Mouse (Mus musculus) megakaryocyte, adult 5-6 weeks (primary cell): ENCODE measurements around the gene Cckbr. TPM values are rescaled to one million over a fixed set of nuclear protein-coding genes. Genes with fewer than 3 reads are reported as not detected.

Experiments used
- ATAC-seq: 2 replicates; pipeline ENCODE4 v1.8.0; 2016; ENCODE audit warnings: mild to moderate bottlenecking, inconsistent platforms; ENCODE audit not compliant: poor library complexity, severe bottlenecking
- total RNA-seq, 2 experiments: library from RNA; stranded (forward) in 1 of 2; stranded (reverse) in 1 of 2; fragments of 153-499, 151-499 nt in 1 of 2; fragments of 221-1000, 200-1000 nt in 1 of 2; gene quantifications; 2 replicates each; pipeline versions ENCODE4 v1.2.3 to v1.2.4; 2015 to 2017

Gene Cckbr
- total RNA-seq, 2 experiments from 2014 or later: not detected

DNA sequence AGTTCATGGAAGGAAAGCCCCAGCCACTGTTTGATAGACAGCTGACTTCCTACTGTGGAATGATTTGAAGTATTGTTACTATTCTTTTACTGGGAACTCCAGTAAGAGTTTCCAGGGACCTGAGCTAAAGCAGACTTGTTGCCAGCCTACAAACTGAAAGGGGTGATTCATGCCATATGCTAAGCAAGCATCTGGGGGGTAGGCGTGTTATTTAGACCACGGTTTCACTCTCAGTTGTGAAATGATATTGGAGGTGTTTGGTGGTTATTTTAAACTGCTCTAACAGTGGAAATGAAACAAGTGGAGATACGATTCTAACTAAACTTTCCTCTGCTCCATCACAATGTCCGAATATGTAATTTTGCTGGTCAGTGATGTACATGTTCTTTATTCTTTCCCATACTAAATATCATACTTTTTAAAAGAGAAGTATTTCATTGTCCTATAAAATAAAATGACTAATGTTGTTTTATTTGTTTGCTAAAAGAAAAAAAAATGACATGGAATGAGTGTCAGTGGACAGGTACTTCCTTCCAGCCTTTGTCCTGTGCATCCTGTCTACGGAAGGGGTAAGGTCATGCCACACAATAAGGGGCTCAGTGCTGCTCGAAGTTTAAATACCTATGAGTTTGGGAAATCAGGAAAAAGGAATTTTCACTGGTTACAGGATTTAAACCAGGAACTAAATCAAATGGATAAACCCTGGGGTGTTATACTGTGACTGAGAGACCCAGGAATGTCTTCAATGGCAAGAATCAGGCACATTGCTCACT lies 61.8 kb downstream of the Cckbr start:
- ATAC-seq: no peak

DNA sequence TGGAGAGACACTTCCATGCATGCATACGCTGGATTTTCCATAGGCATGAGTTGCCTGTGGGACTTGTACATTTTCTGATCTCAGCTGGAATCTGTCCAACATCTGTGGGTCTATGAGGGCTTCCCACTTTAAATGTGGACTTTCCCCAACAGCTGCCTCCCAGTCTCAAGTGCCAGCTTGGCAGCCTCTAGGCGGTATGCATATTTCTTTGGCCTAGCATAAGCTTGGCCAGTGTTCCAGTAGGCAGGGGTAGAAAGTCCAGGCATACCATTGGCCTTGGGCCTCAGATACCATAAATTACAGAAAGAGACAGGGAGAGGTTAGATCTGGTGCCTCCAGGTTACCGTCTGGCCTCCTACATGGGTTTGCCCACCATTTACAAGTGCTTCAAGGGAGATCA lies 72.3 kb downstream of the Cckbr start:
- ATAC-seq: no peak

DNA sequence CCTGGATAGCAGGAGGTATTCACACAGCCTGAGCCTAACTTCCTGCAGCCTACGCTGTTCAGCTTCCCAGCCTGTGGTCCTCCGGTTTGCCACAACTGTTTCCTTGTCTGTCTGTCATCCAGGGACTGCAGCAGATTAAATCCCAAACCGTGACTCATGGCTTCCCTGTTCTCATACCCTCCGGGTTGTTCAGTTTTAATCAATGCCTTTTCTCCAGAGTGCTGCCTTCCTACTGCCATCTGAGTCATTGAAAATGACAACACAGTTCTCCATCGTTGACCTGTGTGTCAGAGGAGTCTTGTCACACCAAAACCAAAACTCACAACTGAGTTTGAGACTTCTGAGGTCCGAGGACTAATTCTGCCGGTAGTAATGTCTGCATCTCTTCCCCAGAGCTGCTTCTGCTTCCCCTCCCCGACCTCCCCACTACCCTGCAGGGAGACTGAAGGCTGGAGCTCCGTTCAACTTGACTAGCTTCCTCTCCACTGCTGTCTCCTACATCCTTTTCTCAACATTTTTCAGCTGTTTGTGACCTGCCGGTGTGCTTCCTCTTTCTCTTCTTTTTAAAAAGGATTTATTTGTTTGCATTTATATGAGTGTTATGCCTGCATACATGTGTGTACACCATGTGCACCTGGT lies 73.4 kb downstream of the Cckbr start:
- ATAC-seq: no peak

DNA sequence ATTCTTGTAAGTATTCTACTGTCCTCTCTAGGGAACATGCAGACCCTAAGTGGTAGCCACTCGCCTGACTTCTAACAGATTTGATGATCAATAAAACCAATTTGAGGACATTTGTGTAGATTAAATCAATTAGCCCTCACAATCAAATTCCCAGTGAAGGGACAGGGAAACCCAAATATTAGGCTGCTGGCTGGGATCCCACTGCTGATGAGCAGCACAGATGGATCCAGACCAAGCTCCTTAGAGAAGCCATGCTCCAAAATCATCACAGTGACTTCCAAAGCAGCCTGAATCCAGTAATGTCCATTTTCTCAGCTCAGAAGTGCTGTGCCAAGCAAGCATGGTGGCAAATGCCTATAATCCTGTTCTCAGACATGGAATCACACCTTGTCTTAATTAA lies 74.1 kb downstream of the Cckbr start:
- no peak for ATAC-seq

DNA sequence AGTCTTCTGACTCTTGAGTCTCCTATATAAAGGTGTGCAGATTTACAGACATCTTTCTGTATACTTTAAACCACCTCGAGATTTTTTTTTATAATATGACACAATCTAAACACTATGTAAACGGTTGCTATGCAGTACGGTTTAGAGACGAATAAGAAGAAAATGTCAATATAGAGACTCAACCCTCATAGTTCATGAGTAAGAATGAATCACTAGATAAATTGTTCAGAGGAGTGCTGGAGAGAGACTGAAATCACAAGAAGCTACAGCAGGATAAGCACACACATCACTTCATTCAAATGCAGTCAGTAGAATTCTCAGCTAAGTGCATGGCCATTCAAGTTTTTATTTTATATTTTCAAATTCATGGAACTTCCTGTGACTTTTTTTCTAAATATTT lies 76.5 kb downstream of the Cckbr start:
- no peak for ATAC-seq

DNA sequence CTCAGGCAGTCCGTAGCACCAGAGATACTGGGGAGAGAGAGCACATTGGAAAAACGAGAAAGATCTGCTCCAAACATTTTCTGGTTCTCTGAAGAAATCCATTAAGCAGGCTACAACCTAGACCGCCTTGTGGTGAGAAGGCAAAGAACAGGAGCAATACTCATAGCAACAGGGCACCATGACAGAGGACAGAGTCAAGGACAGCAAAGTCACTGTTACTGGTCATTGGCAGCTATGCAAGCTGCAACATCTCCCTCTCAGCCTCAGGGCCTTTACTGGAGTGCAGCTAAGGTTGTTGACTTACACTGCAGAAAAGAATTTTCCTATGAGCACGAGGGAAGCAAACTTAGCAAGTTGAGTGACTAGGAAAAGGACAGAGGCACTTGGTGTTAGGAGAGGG lies 81.7 kb downstream of the Cckbr start:
- no peak for ATAC-seq

DNA sequence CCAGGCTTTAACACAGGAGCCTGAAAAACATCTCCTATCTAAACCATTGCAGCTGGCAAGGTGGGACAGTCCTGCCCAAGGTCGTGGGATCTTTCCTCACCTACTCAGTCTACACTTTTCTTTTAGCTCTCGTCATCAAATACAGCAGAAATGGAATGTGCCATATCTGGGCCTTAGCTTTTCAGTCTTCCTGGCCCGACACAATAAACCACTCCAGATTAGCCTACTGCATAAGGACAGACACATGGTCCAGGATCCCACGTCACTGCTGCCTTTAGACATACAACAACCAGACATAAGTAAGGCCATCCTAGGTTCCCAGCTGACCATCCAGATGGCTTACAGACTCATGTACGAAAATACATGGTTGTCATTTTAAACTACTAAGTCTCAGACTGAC lies 84.6 kb downstream of the Cckbr start:
- no peak for ATAC-seq

DNA sequence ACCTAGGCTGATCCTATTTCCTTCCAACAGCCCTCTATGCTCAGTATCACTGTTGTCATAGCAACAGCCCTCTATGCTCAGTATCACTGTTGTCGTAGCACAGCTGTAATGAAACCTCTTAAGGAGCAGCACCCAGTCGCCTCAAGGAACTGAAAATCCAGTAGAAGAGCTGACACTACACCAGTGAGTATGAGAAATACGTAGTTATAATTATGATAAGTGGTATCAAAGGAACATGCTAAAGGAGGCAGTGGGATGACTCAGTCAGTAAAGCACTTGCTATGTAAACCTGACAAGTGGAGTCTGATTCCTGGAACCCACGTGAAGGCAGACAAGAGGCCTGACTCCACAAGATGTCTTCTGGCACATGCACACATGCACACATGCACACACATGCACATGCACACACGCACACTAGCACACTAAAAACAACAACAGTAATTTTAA lies 88.3 kb downstream of the Cckbr start:
- no peak for ATAC-seq

DNA sequence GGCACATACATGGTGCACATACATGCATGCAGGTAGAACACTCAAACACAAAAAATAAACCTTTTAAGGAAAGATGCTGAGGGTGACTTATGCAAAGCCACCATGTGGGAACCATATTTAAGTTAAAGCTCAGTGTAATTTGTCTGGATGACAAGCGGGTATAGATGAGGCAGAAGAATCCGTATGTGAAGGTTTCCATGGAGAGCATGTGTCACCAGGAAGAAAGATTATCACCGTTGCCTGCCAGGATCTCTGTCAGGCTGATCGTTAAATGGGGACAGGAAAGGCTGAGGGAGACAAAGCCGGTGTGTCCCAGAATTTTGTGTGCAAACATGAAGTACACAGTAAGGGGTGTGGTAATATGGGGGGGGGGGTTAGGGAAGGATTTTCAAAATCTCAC lies 89.0 kb downstream of the Cckbr start:
- ATAC-seq: no peak

DNA sequence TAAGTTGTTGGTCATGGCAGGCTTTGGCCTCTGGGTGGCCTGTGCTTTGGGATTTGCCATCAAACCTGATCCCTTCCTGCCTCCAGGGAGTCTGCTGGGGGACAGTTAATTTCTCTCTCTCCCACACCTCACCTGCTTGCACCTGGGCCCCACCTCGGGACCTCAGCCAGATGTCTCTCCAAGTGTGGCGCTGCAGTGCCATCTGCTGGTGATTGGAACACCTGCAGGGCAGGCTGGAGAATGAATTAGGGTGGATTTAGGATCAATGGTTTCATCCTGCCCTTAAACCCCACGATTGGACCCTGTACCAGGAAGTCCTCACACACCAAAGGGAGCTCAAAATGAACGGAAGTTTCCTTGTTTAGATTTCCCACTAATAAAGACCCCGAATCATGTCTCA lies 89.6 kb downstream of the Cckbr start:
- peak; percentile 93 for ATAC-seq

DNA sequence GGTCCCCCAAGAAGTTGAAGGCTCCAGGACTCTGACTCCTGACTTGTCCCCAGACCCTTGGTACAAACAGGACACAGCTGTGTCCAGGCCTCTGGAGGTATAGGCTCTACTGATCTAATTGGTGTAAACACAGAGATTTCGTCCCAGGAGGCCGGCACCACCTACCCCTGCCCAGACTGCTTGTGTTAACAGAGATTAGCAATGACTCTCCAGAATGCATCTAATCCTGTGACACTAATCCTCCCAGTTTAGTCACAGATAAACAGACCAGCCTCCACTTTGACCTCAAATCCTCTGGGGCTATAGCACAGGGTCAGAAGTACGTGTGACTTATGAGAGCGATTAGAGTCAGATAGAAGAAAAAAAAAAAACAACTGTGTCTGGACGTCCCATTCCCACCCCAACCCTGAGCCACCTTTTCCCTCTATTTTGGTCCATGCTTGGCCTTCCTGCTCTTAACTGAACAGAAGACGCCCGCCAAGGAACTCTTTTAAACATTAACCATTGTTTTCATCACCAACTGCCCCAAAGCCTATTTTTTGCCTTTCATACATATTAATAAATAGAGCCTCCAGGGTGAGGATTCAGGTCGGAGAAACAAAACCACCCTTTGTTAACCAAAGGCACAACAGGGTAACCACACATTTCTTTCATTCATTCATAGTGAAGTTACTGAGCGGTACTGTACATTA lies 91.3 kb downstream of the Cckbr start:
- ATAC-seq: no peak

DNA sequence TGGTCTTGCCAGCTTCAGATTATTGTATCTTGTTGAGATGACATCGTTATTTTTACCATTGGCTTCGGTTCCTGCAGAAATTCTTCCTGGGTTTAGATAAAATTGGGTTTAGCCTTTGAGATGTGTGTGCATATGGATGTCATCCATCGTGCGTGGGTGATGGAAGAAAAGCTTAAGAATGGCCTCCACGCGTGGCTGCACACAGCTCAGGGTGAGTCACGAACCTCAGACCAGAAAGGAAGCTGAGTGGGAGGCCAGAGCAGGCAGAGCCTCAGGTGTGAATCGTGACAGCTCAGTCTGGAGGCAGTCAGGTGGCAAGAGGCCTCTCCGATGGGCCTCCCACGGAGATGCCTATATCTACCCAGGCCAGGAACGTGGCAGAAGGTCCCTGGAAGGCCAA lies 93.8 kb downstream of the Cckbr start:
- ATAC-seq: no peak

DNA sequence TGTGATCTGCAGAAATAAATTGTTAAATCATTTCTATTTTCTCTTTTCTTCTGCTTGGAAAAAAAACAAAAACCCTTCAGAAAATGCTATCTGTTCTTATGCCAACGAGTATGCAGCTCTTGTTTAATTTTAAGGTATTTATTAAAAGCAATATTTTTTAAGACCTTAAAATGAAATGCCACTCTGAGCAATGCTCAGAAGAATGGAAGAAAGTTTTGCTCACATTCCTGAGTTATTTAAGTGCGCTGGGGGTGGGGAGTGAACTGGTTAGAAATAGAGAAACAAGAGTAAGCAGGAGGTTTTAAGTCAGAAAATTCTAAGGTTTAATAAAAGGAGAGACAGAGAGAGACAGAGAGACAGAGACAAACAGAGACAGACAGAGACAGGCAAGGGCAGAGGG lies 94.2 kb downstream of the Cckbr start:
- ATAC-seq: no peak

DNA sequence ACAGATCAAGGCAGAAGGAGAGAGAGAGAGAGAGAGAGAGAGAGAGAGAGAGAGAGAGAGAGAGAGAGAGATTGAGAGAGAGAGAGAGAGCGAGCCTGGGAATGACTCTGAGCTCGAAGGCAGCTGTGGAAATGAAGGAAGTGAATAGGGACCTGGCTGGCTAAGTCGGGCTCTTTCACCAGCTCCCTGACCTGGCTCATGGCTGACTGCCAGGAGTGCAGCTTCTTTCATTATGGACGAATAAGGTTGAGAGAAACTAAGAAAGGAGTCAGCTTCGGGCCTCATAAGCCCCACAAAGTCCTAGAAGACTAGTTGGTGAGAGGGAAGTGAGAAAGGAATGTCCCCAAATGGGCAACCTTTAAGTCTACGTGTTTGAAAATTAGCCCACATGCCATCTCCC lies 94.7 kb downstream of the Cckbr start:
- no peak for ATAC-seq

Other genes with a start within 250 kb of the Cckbr start
- gene Olfr685, start 239.7 kb upstream of the Cckbr start, total RNA-seq (2015): not detected in 2 replicates
- not detected in 2 replicates for gene Olfr685, start 239.7 kb upstream of the Cckbr start, total RNA-seq (2017)
- not detected in 2 replicates for gene Olfr686, start 218.2 kb upstream of the Cckbr start, total RNA-seq (2015)
- gene Olfr686, start 218.2 kb upstream of the Cckbr start, total RNA-seq (2017): not detected in 2 replicates
- not detected in 2 replicates for gene Olfr688, start 137.6 kb upstream of the Cckbr start, total RNA-seq (2015)
- not detected in 2 replicates for gene Olfr688, start 137.6 kb upstream of the Cckbr start, total RNA-seq (2017)
- not detected in 2 replicates for gene Olfr689, start 114.6 kb upstream of the Cckbr start, total RNA-seq (2015)
- gene Olfr689, start 114.6 kb upstream of the Cckbr start, total RNA-seq (2017): not detected in 2 replicates
- gene Olfr690, start 91.6 kb upstream of the Cckbr start, total RNA-seq (2015): not detected in 2 replicates
- not detected in 2 replicates for gene Olfr690, start 91.6 kb upstream of the Cckbr start, total RNA-seq (2017)
- not detected in 2 replicates for gene Olfr691, start 83.5 kb upstream of the Cckbr start, total RNA-seq (2015)
- not detected in 2 replicates for gene Olfr691, start 83.5 kb upstream of the Cckbr start, total RNA-seq (2017)
- gene Olfr692, start 57.5 kb upstream of the Cckbr start, total RNA-seq (2015): not detected in 2 replicates
- gene Olfr692, start 57.5 kb upstream of the Cckbr start, total RNA-seq (2017): not detected in 2 replicates
- 0.20 TPM in 1 of 2 replicates, not detected in the other for gene Gm5901, start 50.7 kb upstream of the Cckbr start, total RNA-seq (2015)
- gene Gm5901, start 50.7 kb upstream of the Cckbr start, total RNA-seq (2017): 0.73 TPM in 1 of 2 replicates, not detected in the other
- 36.2 and 39.6 TPM in 2 replicates for gene Fam160a2, start 25.7 kb upstream of the Cckbr start, total RNA-seq (2015)
- gene Fam160a2, start 25.7 kb upstream of the Cckbr start, total RNA-seq (2017): 23.9 and 26.1 TPM in 2 replicates
- gene Cnga4, start 21.2 kb upstream of the Cckbr start, total RNA-seq (2015): 0.25 TPM in 1 of 2 replicates, not detected in the other
- not detected in 2 replicates for gene Cnga4, start 21.2 kb upstream of the Cckbr start, total RNA-seq (2017)
- gene Cavin3, start 56.6 kb downstream of the Cckbr start, total RNA-seq (2015): not detected in 2 replicates
- not detected in 2 replicates for gene Cavin3, start 56.6 kb downstream of the Cckbr start, total RNA-seq (2017)
- 25.8 and 26.1 TPM in 2 replicates for gene Smpd1, start 128.6 kb downstream of the Cckbr start, total RNA-seq (2015)
- 24.7 and 33.3 TPM in 2 replicates for gene Smpd1, start 128.6 kb downstream of the Cckbr start, total RNA-seq (2017)
- gene Apbb1, start 155.9 kb downstream of the Cckbr start, total RNA-seq (2015): 1.6 and 1.9 TPM in 2 replicates
- 3.7 and 9.5 TPM in 2 replicates for gene Apbb1, start 155.9 kb downstream of the Cckbr start, total RNA-seq (2017)
- gene Hpx, start 174.4 kb downstream of the Cckbr start, total RNA-seq (2015): not detected in 2 replicates
- 0.29 TPM in 1 of 2 replicates, not detected in the other for gene Hpx, start 174.4 kb downstream of the Cckbr start, total RNA-seq (2017)
- gene Trim3, start 207.8 kb downstream of the Cckbr start, total RNA-seq (2015): 14.8 and 19.7 TPM in 2 replicates
- gene Trim3, start 207.8 kb downstream of the Cckbr start, total RNA-seq (2017): 10.9 and 15.3 TPM in 2 replicates
- 77.3 and 105 TPM in 2 replicates for gene Timm10b, start 214.3 kb downstream of the Cckbr start, total RNA-seq (2015)
- 85.4 and 91.6 TPM in 2 replicates for gene Timm10b, start 214.3 kb downstream of the Cckbr start, total RNA-seq (2017)
- gene Arfip2, start 214.7 kb downstream of the Cckbr start, total RNA-seq (2015): 6.9 and 12.0 TPM in 2 replicates
- gene Arfip2, start 214.7 kb downstream of the Cckbr start, total RNA-seq (2017): 24.6 and 24.8 TPM in 2 replicates
- 6.7 and 18.0 TPM in 2 replicates for gene Gm45799, start 214.8 kb downstream of the Cckbr start, total RNA-seq (2015)
- 6.0 and 6.6 TPM in 2 replicates for gene Gm45799, start 214.8 kb downstream of the Cckbr start, total RNA-seq (2017)
- 1.8 and 4.7 TPM in 2 replicates for gene Dnhd1, start 225.1 kb downstream of the Cckbr start, total RNA-seq (2015)
- gene Dnhd1, start 225.1 kb downstream of the Cckbr start, total RNA-seq (2017): 0.95 and 2.7 TPM in 2 replicates